Mouse (Mus musculus): ENCODE data around the gene Zan. TPM values are rescaled to one million over a fixed set of nuclear protein-coding genes. Genes with fewer than 3 reads are reported as not detected.

Gene Zan
- polyA plus RNA-seq, 1 experiment from 2014 or later = 0.11 TPM

GRCm38 (mm10) chr5:137339290-137339979 is 137.4 kb downstream of the Zan start:
- no peaks in the 10 kb centered on the region for H3K36me3 ChIP-seq (ENCODE audit: insufficient read depth, low read length)
- H3K4me3 ChIP-seq (ENCODE audit: low read length) = peak overlapping the region; percentile 52
- H3K4me2 ChIP-seq (replicated peaks; ENCODE audit: low read depth, low read length) = peak overlapping the region; percentile 62
- WGBS = 8% methylated on average over 22 of the region's 22 CpGs
- peaks cover 21% of the 10 kb centered on the region for H3K4me1 ChIP-seq (ENCODE audit: insufficient read depth, low read length)
- H3K9ac ChIP-seq (replicated peaks; ENCODE audit: low read length) = peak overlapping the region; percentile 81
- ATAC-seq (ENCODE audit: low FRiP score, low TSS enrichment) = peak; percentile 58
- no peaks in the 10 kb centered on the region for H3K9me3 ChIP-seq (ENCODE audit: low read length)
- H3K27me3 ChIP-seq (ENCODE audit: insufficient read depth, low read length) = no peaks in the 10 kb centered on the region
- H3K27ac ChIP-seq (ENCODE audit: low read length) = peak overlapping the region; percentile 93

GRCm38 (mm10) chr5:137338663-137339289 is 138.1 kb downstream of the Zan start:
- peak; percentile 40 for ATAC-seq (ENCODE audit: low FRiP score, low TSS enrichment)
- under 1% methylated on average over 11 of the region's 11 CpGs for WGBS
- Histone ChIP-seq H3K9me3 (ENCODE audit: low read length) (no peaks in the 10 kb centered on the region), H3K4me2 (replicated peaks; ENCODE audit: low read depth, low read length) (peak overlapping the region; percentile 62), H3K4me1 (ENCODE audit: insufficient read depth, low read length) (peaks cover 21% of the 10 kb centered on the region), H3K9ac (replicated peaks; ENCODE audit: low read length) (peak overlapping the region; percentile 81), H3K4me3 (ENCODE audit: low read length) (peak overlapping the region; percentile 52), H3K27ac (ENCODE audit: low read length) (peak overlapping the region; percentile 93), H3K27me3 (ENCODE audit: insufficient read depth, low read length) (no peaks in the 10 kb centered on the region), H3K36me3 (ENCODE audit: insufficient read depth, low read length) (no peaks in the 10 kb centered on the region)

GRCm38 (mm10) chr5:137338256-137338655 is 138.6 kb downstream of the Zan start:
- under 1% methylated on average over 19 of the region's 19 CpGs for WGBS
- Histone ChIP-seq H3K9ac (replicated peaks; ENCODE audit: low read length) (peak overlapping the region; percentile 81), H3K27me3 (ENCODE audit: insufficient read depth, low read length) (no peaks in the 10 kb centered on the region), H3K36me3 (ENCODE audit: insufficient read depth, low read length) (no peaks in the 10 kb centered on the region), H3K4me1 (ENCODE audit: insufficient read depth, low read length) (peaks cover 21% of the 10 kb centered on the region), H3K4me2 (replicated peaks; ENCODE audit: low read depth, low read length) (peak overlapping the region; percentile 62), H3K27ac (ENCODE audit: low read length) (peak overlapping the region; percentile 93), H3K4me3 (ENCODE audit: low read length) (peak overlapping the region; percentile 52), H3K9me3 (ENCODE audit: low read length) (no peaks in the 10 kb centered on the region)
- ATAC-seq (ENCODE audit: low FRiP score, low TSS enrichment) = peak; percentile 86

- no peak for ATAC-seq (ENCODE audit: low FRiP score, low TSS enrichment)
- Histone ChIP-seq H3K9me3 (ENCODE audit: low read length) (no peaks in the 10 kb centered on the region), H3K27me3 (ENCODE audit: insufficient read depth, low read length) (no peaks in the 10 kb centered on the region), H3K36me3 (ENCODE audit: insufficient read depth, low read length) (no peaks in the 10 kb centered on the region), H3K4me2 (replicated peaks; ENCODE audit: low read depth, low read length) (no peak overlapping the region), H3K27ac (ENCODE audit: low read length) (peak overlapping the region; percentile 12; the same call in 1 of the 2 replicates), H3K9ac (replicated peaks; ENCODE audit: low read length) (no peak overlapping the region), H3K4me1 (ENCODE audit: insufficient read depth, low read length) (peaks cover 26% of the 10 kb centered on the region), H3K4me3 (ENCODE audit: low read length) (no peak overlapping the region)
- 56% methylated on average over 8 of the region's 8 CpGs for WGBS
Measured at GRCm38 (mm10) chr5:137337190-137337589, 139.7 kb downstream of the Zan start.

- Histone ChIP-seq H3K27ac (ENCODE audit: low read length) (no peak overlapping the region), H3K4me1 (ENCODE audit: insufficient read depth, low read length) (peaks cover 26% of the 10 kb centered on the region), H3K27me3 (ENCODE audit: insufficient read depth, low read length) (no peaks in the 10 kb centered on the region), H3K9ac (replicated peaks; ENCODE audit: low read length) (no peak overlapping the region), H3K4me2 (replicated peaks; ENCODE audit: low read depth, low read length) (no peak overlapping the region), H3K36me3 (ENCODE audit: insufficient read depth, low read length) (no peaks in the 10 kb centered on the region), H3K9me3 (ENCODE audit: low read length) (no peaks in the 10 kb centered on the region), H3K4me3 (ENCODE audit: low read length) (no peak overlapping the region)
- no peak for ATAC-seq (ENCODE audit: low FRiP score, low TSS enrichment)
- WGBS = 74% methylated on average over 6 of the region's 6 CpGs
Measured at GRCm38 (mm10) chr5:137335066-137335465, 141.8 kb downstream of the Zan start.

- peak overlapping the region; percentile 77 for H3K4me3 ChIP-seq (ENCODE audit: low read length)
- 55% methylated on average over 10 of the region's 10 CpGs for WGBS
- H3K27ac ChIP-seq (ENCODE audit: low read length) = peak overlapping the region; percentile 69; the same call in 1 of the 2 replicates
- H3K9me3 ChIP-seq (ENCODE audit: low read length) = no peaks in the 10 kb centered on the region
- no peak for ATAC-seq (ENCODE audit: low FRiP score, low TSS enrichment)
- no peaks in the 10 kb centered on the region for H3K27me3 ChIP-seq (ENCODE audit: insufficient read depth, low read length)
- peak overlapping the region; percentile 33; the same call in 1 of the 2 replicates for H3K9ac ChIP-seq (replicated peaks; ENCODE audit: low read length)
- H3K4me2 ChIP-seq (replicated peaks; ENCODE audit: low read depth, low read length) = peak overlapping the region; percentile 97
- H3K36me3 ChIP-seq (ENCODE audit: insufficient read depth, low read length) = no peaks in the 10 kb centered on the region
- peaks cover 19% of the 10 kb centered on the region for H3K4me1 ChIP-seq (ENCODE audit: insufficient read depth, low read length)
Measured at GRCm38 (mm10) chr5:137334317-137334716, 142.5 kb downstream of the Zan start.

- Histone ChIP-seq H3K9me3 (ENCODE audit: low read length) (no peaks in the 10 kb centered on the region), H3K27ac (ENCODE audit: low read length) (peak within 1 kb of the TSS; percentile 69), H3K4me3 (ENCODE audit: low read length) (peak within 1 kb of the TSS; percentile 77), H3K9ac (replicated peaks; ENCODE audit: low read length) (peak within 1 kb of the TSS; percentile 79), H3K4me1 (ENCODE audit: insufficient read depth, low read length) (peaks cover 14% of the 10 kb centered on the region), H3K36me3 (ENCODE audit: insufficient read depth, low read length) (no peaks in the 10 kb centered on the region), H3K27me3 (ENCODE audit: insufficient read depth, low read length) (no peaks in the 10 kb centered on the region), H3K4me2 (replicated peaks; ENCODE audit: low read depth, low read length) (peak within 1 kb of the TSS; percentile 97)
- ATAC-seq (ENCODE audit: low FRiP score, low TSS enrichment) = peak; percentile 86
- under 1% methylated on average over 44 of the region's 44 CpGs for WGBS
Measured at GRCm38 (mm10) chr5:137333512-137334174, 143.2 kb downstream of the Zan start, which contains the start of gene Slc12a9. Gene Slc12a9, minus strand, starts transcription at chr5:137333597.

- peak overlapping the region; percentile 79 for H3K9ac ChIP-seq (replicated peaks; ENCODE audit: low read length)
- 10% methylated on average over 15 of the region's 15 CpGs for WGBS
- peak overlapping the region; percentile 77 for H3K4me3 ChIP-seq (ENCODE audit: low read length)
- no peak; the same call in 1 of the 2 replicates for ATAC-seq (ENCODE audit: low FRiP score, low TSS enrichment)
- H3K4me2 ChIP-seq (replicated peaks; ENCODE audit: low read depth, low read length) = peak overlapping the region; percentile 97
- H3K27me3 ChIP-seq (ENCODE audit: insufficient read depth, low read length) = no peaks in the 10 kb centered on the region
- H3K27ac ChIP-seq (ENCODE audit: low read length) = peak overlapping the region; percentile 69
- H3K9me3 ChIP-seq (ENCODE audit: low read length) = no peaks in the 10 kb centered on the region
- peaks cover 14% of the 10 kb centered on the region for H3K4me1 ChIP-seq (ENCODE audit: insufficient read depth, low read length)
- 0 out of 2 replicates have a peak, but pooled peaks cover 3% of the 10 kb centered on the region for H3K36me3 ChIP-seq (ENCODE audit: insufficient read depth, low read length)
Measured at GRCm38 (mm10) chr5:137332857-137333511, 143.9 kb downstream of the Zan start.

GRCm38 (mm10) chr5:137330910-137331309 is 146.0 kb downstream of the Zan start:
- peaks cover 8% of the 10 kb centered on the region; the same call in 1 of the 2 replicates for H3K4me1 ChIP-seq (ENCODE audit: insufficient read depth, low read length)
- 0 out of 2 replicates have a peak, but pooled peaks cover 15% of the 10 kb centered on the region for H3K36me3 ChIP-seq (ENCODE audit: insufficient read depth, low read length)
- H3K4me2 ChIP-seq (replicated peaks; ENCODE audit: low read depth, low read length) = no peak overlapping the region
- H3K27me3 ChIP-seq (ENCODE audit: insufficient read depth, low read length) = no peaks in the 10 kb centered on the region
- ATAC-seq (ENCODE audit: low FRiP score, low TSS enrichment) = no peak
- 91% methylated on average over 7 of the region's 7 CpGs for WGBS
- no peak overlapping the region for H3K4me3 ChIP-seq (ENCODE audit: low read length)
- no peak overlapping the region for H3K9ac ChIP-seq (replicated peaks; ENCODE audit: low read length)
- no peak overlapping the region for H3K27ac ChIP-seq (ENCODE audit: low read length)
- H3K9me3 ChIP-seq (ENCODE audit: low read length) = no peaks in the 10 kb centered on the region

All from kidney, embryonic 16.5 days (tissue).